Mouse (Mus musculus) gastrocnemius, postnatal 4 days (tissue): ENCODE results near the gene Nlrp14. TPM values are rescaled to one million over a fixed set of nuclear protein-coding genes. Genes with fewer than 3 reads are reported as not detected.
"Not testable (repeated sequence)": the region's sequence is repeated elsewhere in the genome, so short reads cannot be mapped to it uniquely, and the experiment has no call there.

Experiments used
- DNase-seq, 2 experiments: peaks; one replicate each; pipeline ENCODE4 v3.0.0; 2021 to 2022; ENCODE audit warnings: low spot score in 2 of 2, mixed read lengths in 2 of 2
- long read RNA-seq, 2 experiments: library from polyadenylated mRNA; stranded (forward); transcript quantifications; one replicate each; pipeline ENCODE4 v2.0.0; 2021
- total RNA-seq, 2 experiments: library from RNA; stranded (reverse); gene quantifications; 2 replicates each; pipeline ENCODE4 v1.2.3; 2021

Nlrp14 gene
- not detected for total RNA-seq
- long read RNA-seq, experiment 1: 0 reads
- long read RNA-seq, experiment 2: 0 reads

DNA sequence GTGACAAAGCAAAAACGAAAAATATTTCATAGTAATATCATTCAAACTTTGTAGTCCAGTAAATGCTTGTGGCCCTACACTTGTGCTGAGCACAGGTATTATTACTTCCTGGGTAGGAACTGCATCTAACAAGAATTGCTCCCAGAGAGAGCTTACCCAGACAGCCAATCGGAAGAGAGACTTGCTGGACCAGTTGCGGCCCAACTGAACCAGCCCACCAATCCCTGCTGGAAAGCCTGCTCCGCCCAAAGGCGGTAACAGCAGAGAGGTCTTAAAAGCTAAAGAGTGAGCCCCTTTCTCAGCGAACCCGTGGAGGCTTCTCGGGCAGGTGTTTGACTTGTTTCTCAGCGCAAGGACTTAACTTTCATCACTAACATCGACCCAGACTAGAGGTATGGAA lies at the start of gene Nlrp14:
TSS of gene Nlrp14 (plus strand) at position 301 of the 400 bp plus-strand sequence.
- no peak for DNase-seq

DNA sequence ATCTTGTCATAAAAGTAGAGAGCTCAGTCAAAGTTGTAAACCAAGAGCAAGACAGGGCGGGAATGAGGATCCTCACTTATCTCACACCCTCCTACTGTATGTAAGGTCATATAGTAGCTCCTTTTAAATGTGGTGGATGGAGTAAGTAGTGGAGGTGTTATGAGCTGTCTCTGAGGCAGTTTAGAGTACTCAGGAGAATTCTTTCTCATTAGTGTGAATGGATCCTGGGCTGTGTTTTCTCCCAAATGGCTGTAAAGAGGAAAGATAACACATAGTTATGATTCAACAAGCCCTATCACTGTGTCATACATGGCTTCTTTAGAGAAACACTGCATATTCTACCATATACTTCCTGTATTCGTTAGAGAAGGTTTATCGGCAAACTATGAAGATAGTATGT lies 35.8 kb upstream of the Nlrp14 start, which contains the start of gene Olfr715:
TSS of gene Olfr715 (minus strand) at position 101 of the 400 bp plus-strand sequence.
- DNase-seq: not testable (repeated sequence)

DNA sequence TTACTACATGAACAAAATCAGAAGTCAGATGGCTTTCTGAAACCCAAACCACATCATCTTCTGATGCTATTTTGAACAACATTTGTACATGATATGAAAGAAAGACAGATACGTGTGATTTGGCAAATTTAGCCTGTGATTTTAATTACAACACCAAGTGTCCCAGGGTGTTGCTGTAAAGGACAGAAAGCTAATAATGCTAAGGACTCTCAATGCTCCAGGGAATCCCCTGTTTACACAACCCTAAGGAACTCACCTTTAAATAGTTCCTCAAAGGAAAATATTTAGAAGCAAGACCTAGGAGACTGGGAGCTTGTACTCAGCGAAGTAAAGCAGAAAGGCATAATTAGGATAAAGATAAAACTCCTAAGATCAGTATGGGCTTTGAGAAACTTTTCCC lies 28.8 kb upstream of the Nlrp14 start, which contains the start of gene Olfr716:
TSS of gene Olfr716 (plus strand) at position 301 of the 400 bp plus-strand sequence.
- DNase-seq: not testable (repeated sequence)

DNA sequence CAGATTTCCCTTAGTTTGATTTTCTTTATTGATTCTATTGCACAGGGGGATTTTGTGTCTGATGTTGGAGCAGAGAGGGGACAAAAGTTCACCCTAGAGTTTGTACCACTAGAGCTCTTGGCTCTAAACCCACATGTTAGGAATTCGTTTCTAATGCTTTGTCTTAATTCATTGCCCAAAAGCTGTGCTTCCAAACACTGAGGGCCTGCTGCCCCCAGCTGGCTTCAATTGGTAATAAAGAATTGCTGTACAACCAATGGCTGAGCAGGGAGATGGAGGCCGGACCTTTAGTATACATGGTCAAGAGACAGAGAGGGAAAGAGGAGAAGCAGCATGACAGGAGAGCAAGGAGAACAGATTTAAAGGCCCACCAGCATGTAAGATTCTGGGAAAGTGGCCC lies 13.6 kb downstream of the Nlrp14 start:
- no peak for DNase-seq

DNA sequence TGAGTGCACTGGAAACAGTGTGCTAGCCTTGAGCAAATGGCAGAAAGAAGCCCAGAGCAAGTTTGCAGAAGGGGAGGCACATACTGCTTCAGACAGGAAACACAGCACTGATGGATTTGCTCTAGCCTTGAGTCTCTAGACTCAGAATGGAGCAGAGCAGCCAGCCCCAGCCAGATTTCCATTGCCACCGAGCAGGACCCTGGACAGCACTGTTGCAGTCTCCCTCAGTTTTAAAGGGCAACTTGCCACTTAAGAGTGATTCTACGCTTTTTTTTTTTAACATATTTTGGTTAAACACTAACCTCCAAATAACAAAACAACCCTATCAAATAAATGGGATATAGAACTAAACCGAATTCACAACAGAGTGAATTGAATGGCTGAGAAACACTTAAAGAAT lies 35.0 kb downstream of the Nlrp14 start:
- peak in 1 of 2 experiments; percentile 10 for DNase-seq

DNA sequence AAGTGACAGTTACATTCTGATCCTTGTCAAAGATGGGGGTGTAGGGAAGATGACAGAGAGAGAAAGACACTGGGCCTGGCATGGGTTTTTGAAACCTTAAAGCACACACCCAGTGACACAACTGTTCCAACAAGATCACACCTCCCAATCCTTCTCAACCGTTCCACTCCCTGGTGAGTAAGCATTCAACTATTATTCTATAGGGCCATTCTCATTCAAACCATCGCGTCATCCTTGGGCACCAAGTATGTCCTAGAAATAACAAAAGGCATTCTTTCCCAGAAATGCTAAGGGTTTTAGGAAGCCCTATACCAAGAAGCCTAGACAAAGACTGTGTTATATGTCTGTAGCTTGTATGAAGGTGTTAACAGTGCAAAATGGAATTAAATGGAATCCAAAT lies 41.1 kb downstream of the Nlrp14 start:
- DNase-seq: no peak

DNA sequence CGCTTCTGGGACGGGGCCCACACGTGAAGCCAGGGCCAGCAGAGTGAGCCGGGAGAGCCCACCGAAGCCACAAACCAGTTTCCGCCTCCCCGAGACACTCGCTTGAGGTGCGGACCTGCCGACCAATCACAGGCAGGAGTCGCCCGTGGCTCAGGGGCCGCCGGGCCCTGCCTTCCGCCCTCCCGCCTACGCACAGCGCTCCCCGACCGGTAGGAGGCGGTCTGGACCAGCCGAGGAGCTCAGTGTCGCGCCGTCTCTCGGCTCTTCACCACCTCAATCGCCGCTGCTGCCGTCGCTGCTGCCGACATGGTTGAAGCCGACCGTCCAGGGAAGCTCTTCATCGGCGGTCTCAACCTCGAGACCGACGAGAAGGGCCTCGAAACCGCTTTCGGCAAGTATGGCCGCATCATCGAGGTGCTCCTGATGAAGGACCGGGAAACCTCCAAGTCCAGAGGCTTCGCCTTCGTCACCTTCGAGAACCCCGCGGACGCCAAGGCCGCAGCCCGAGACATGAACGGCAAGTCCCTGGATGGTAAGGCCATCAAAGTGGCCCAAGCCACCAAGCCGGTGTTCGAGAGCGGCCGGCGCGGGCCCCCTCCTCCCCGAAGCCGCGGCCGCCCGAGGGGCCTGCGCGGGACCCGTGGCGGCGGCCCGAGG lies 42.5 kb downstream of the Nlrp14 start, which contains the start of gene Rbmxl2:
TSS of gene Rbmxl2 (plus strand) at position 242 of the 657 bp plus-strand sequence.
- DNase-seq: no peak

DNA sequence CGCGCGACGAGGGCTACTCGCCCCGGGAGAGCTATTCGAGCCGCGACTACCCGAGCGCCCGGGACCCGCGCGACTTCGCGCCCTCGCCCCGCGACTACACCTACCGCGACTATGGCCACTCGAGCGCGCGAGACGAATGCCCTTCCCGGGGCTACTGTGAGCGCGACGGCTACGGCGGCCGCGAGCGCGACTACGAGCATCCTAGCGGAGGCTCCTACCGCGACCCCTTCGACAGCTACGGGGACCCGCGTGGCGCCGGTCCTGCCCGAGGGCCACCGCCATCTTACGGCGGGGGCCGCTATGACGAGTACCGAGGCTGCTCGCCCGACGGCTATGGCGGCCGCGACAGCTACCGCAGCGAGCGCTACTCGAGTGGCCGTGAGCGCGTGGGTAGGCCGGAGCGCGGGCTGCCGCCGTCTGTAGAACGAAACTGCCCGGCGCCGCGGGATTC lies 43.4 kb downstream of the Nlrp14 start:
- peak in 1 of 2 experiments; percentile 8 for DNase-seq

DNA sequence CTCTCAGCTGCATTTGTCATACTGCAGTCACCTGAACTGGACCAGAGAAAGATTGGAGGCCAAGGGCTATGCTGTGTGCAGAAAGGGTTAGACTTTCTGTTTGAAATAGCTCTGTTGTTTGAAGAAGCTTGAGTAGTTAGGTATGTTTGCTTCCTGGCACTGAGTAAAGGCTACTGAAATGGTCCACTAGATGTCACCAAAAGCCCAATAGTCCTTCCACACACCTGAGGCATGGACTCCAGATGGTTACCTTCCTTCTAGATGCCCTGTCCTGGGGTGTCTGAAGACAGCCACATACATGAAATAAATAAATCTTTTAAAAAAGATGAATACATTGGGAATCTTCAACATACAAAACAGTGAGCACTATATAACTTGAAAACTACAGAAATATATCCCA lies 48.9 kb downstream of the Nlrp14 start:
- no peak for DNase-seq

DNA sequence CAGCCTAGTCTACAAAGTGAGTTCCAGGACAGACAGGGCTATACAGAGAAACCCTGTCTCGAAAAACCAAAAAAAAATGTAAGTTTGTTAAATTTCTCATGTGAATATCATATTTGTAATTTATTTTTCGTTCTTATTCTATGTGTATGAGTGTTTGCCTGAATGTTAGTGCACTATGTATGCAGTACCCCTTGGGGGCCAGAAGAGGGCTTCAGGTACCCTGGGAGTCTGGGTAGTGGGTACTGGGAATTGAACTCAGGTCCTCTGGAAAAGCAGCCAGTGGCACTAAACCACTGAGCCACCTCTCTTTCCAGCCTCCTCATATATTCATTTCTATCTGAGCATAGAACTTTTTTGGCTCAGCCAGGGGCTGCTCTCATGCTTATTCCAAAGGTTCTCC lies 50.1 kb downstream of the Nlrp14 start:
- no peak for DNase-seq

DNA sequence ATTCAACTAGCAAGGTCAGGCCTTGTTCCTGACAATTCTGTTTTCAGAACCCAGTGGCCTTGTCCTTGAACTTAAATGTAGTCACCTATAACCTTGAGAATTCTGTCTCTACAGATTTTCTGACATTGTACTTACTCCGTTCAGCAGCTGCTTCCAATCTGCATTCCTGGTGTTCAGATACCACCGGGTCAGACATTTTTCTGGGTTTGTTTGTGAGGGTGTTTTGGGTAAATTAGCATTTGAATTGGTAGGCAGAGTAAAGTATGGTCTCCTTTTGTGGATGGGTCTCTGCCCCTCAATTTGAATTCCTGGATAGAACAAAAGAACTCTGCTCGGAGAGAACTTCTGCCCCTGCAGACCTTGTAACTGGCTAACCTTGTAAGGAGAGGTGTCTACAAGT lies 70.1 kb downstream of the Nlrp14 start:
- no peak for DNase-seq

DNA sequence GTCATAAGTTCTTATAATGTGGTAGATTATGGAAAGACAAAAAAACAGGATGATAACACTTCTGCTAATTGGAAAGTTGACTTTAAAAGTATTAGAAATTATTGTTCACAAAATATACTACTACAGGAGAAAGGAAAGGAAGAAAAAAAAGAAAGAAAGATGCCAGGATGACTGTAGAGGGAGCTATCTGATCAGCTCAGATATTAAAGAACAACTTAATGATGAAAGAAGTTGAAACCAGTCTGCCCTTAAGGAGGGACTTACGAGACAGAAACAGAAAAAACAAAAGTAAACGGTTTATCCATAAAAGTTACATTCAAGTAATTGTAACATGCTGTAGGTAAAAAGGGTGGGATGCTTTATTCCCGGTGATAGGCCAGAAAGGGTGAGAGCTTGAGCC lies 70.7 kb downstream of the Nlrp14 start:
- no peak for DNase-seq

DNA sequence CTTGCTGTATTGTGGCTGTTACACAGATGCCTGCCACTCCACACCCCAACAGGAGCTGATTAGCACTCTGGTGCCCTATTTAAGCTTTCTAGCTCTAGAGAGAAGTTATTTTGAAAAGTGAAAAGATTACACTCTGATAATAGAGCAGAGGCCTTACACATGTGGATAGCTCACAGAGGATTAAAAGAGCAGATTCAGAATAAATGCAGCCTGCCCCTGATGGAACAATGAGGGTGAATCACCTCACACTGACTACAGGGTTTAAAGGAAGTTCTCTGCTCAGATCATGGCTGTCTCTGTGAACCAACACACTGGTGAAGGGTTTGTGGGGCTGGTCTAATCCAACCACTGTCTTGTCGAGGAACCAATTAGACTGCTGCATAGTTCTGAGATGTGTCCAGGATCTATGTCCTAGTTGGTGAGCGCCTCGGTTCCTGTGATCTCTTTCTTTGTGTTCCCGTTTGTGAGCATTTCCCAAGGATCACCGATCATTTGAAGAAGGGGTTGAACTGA lies 74.6 kb downstream of the Nlrp14 start:
- no peak for DNase-seq

Other genes starting within 250 kb of the Nlrp14 start
- not detected for gene Olfr709-ps1, start 234.8 kb upstream of the Nlrp14 start, total RNA-seq
- gene Olfr710, start 218.7 kb upstream of the Nlrp14 start, total RNA-seq: not detected
- gene Olfr6, start 203.1 kb upstream of the Nlrp14 start, total RNA-seq: not detected
- not detected for gene Olfr711, start 191.5 kb upstream of the Nlrp14 start, total RNA-seq
- gene Olfr2, start 160.9 kb upstream of the Nlrp14 start, total RNA-seq: not detected
- gene Olfr713, start 135.8 kb upstream of the Nlrp14 start, total RNA-seq: not detected
- not detected for gene Olfr714, start 96.0 kb upstream of the Nlrp14 start, total RNA-seq
- not detected for gene Olfr17, start 73.8 kb upstream of the Nlrp14 start, total RNA-seq
- gene Olfr715b, start 56.6 kb upstream of the Nlrp14 start, total RNA-seq: not detected
- not detected for gene Olfr715, start 35.9 kb upstream of the Nlrp14 start, total RNA-seq
- gene Olfr716, start 28.7 kb upstream of the Nlrp14 start, total RNA-seq: not detected
- not detected for gene Rbmxl2, start 42.5 kb downstream of the Nlrp14 start, total RNA-seq
- gene Syt9, start 203.7 kb downstream of the Nlrp14 start, total RNA-seq: 1 to 10 TPM; 3.2 to 3.3 TPM